Mouse (Mus musculus) small intestine, adult 2 months (tissue): Measurements from ENCODE around the gene Kcnip3. TPM values are rescaled to one million over a fixed set of nuclear protein-coding genes. Genes with fewer than 3 reads are reported as not detected.
A peak's percentile ranks its signal among the peaks of the same experiment; 100 is the strongest.

Source experiments
- H3K27ac ChIP-seq: fragments of 200-500 bp; 2 replicates; pipeline ENCODE4 v1.5.1; 2012; ENCODE audit warnings: low read depth, low read length, control low read depth, inconsistent platforms; ENCODE audit not compliant: insufficient read depth
- H3K27me3 ChIP-seq: fragments of 200-500 bp; 2 replicates; pipeline ENCODE4 v1.6.1; 2012; ENCODE audit warnings: mild to moderate bottlenecking, moderate library complexity, low read length, inconsistent platforms; ENCODE audit not compliant: control insufficient read depth, insufficient read depth
- H3K36me3 ChIP-seq: fragments of 200-500 bp; 2 replicates; pipeline ENCODE4 v1.6.1; 2012; ENCODE audit warnings: mild to moderate bottlenecking, low read length, control low read depth, inconsistent platforms; ENCODE audit not compliant: control insufficient read depth, insufficient read depth
- H3K4me1 ChIP-seq: fragments of 200-500 bp; 2 replicates; pipeline ENCODE4 v1.6.1; 2012; ENCODE audit warnings: low read length, inconsistent platforms, mixed read lengths; ENCODE audit not compliant: control insufficient read depth, insufficient read depth, insufficient read length
- H3K4me3 ChIP-seq: fragments of 200-500 bp; 2 replicates; pipeline ENCODE4 v1.5.1; 2012; ENCODE audit warnings: low read depth, mild to moderate bottlenecking, control low read depth, inconsistent platforms, low read length, moderate library complexity
- CTCF ChIP-seq: fragments of 200-500 bp; IDR thresholded peaks from 2 replicates; pipeline ENCODE4 v1.5.1; 2012; ENCODE audit warnings: low read depth, mild to moderate bottlenecking, control low read depth, inconsistent platforms, low read length, moderate library complexity, mixed read lengths; ENCODE audit not compliant: insufficient replicate concordance, insufficient read length; ENCODE audit errors: extremely low read depth
- POLR2A ChIP-seq: fragments of 200-500 bp; IDR thresholded peaks from 2 replicates; pipeline ENCODE4 v1.6.1; 2012; ENCODE audit warnings: low read depth, mild to moderate bottlenecking, control low read depth, inconsistent platforms, low read length, moderate library complexity
- WGBS: fragments of 180-500 bp; shearing (Covaris S2); methylation state at CpG from one replicate; pipeline ENCODE4 v1.1.7; 2018; 5-methylcytosine and 5-hydroxymethylcytosine counted together
- polyA plus RNA-seq: library from polyadenylated mRNA; depleted of rRNA; stranded (reverse); fragments of >200 nt; gene quantifications from 2 replicates; pipeline ENCODE4 v1.2.3, GENCODE M21; 2012

Gene Kcnip3
- polyA plus RNA-seq, 1 experiment, result 2.4 TPM

- TF ChIP-seq CTCF (peak; percentile 77; the same call in 1 of the 2 replicates), POLR2A (no peak)
- WGBS, result 7% methylated on average over 8 of the region's 8 CpGs
- Histone ChIP-seq H3K4me1 (no peaks in the 10 kb centered on the region), H3K4me3 (no peak overlapping the region), H3K36me3 (no peaks in the 10 kb centered on the region), H3K27me3 (no peaks in the 10 kb centered on the region), H3K27ac (no peak overlapping the region)
Measured at GRCm38 (mm10) chr2:127462314-127462713, 59.6 kb downstream of the Kcnip3 start.

- H3K4me3 ChIP-seq, result no peak overlapping the region
- TF ChIP-seq POLR2A (no peak), CTCF (no peak)
- no peaks in the 10 kb centered on the region for H3K4me1 ChIP-seq
- 48% methylated on average over 9 of the region's 9 CpGs for WGBS
- no peaks in the 10 kb centered on the region for H3K36me3 ChIP-seq
- no peak overlapping the region for H3K27ac ChIP-seq
- H3K27me3 ChIP-seq, result no peaks in the 10 kb centered on the region
Measured at GRCm38 (mm10) chr2:127461351-127461750, 60.5 kb downstream of the Kcnip3 start.

GRCm38 (mm10) chr2:127459341-127459740 lies 62.6 kb downstream of the Kcnip3 start:
- TF ChIP-seq CTCF (no peak), POLR2A (no peak)
- Histone ChIP-seq H3K4me1 (no peaks in the 10 kb centered on the region), H3K27ac (no peak overlapping the region), H3K4me3 (no peak overlapping the region), H3K27me3 (no peaks in the 10 kb centered on the region), H3K36me3 (no peaks in the 10 kb centered on the region)
- WGBS, result 75% methylated on average over 2 of the region's 2 CpGs

- Histone ChIP-seq H3K27me3 (no peaks in the 10 kb centered on the region), H3K4me1 (no peaks in the 10 kb centered on the region), H3K27ac (no peak overlapping the region), H3K4me3 (no peak overlapping the region), H3K36me3 (no peaks in the 10 kb centered on the region)
- WGBS, result 5% methylated on average over 5 of the region's 5 CpGs
- TF ChIP-seq CTCF, result peak; percentile 89; the same call in 1 of the 2 replicates
- no peak for TF ChIP-seq POLR2A
Measured at GRCm38 (mm10) chr2:127453764-127454163, 68.1 kb downstream of the Kcnip3 start.

- no peaks in the 10 kb centered on the region for H3K4me1 ChIP-seq
- TF ChIP-seq POLR2A (no peak), CTCF (no peak)
- H3K27ac ChIP-seq, result no peak overlapping the region
- H3K4me3 ChIP-seq, result no peak overlapping the region
- H3K27me3 ChIP-seq, result no peaks in the 10 kb centered on the region
- 80% methylated on average over 9 of the region's 9 CpGs for WGBS
- no peaks in the 10 kb centered on the region for H3K36me3 ChIP-seq
Measured at GRCm38 (mm10) chr2:127453141-127453540, 68.8 kb downstream of the Kcnip3 start.

- no peaks in the 10 kb centered on the region for H3K4me1 ChIP-seq
- H3K36me3 ChIP-seq, result no peaks in the 10 kb centered on the region
- H3K27me3 ChIP-seq, result no peaks in the 10 kb centered on the region
- H3K4me3 ChIP-seq, result no peak overlapping the region
- H3K27ac ChIP-seq, result no peak overlapping the region
- 10% methylated on average over 6 of the region's 6 CpGs for WGBS
- TF ChIP-seq POLR2A, result no peak
- no peak for TF ChIP-seq CTCF
Measured at GRCm38 (mm10) chr2:127451748-127452147, 70.1 kb downstream of the Kcnip3 start.

GRCm38 (mm10) chr2:127449691-127450090 lies 72.2 kb downstream of the Kcnip3 start:
- Histone ChIP-seq H3K4me1 (no peaks in the 10 kb centered on the region; the same call in 1 of the 2 replicates), H3K27me3 (no peaks in the 10 kb centered on the region), H3K36me3 (no peaks in the 10 kb centered on the region), H3K4me3 (no peak overlapping the region), H3K27ac (no peak overlapping the region)
- no peak for TF ChIP-seq CTCF
- no peak for TF ChIP-seq POLR2A
- WGBS, result 23% methylated on average over 7 of the region's 7 CpGs
